Mouse (Mus musculus) cerebellum, postnatal 36 days (tissue): ENCODE results near the gene Npvf.
A peak's percentile ranks its signal among the peaks of the same experiment; 100 is the strongest.
"Not testable (repeated sequence)": the region's sequence is repeated elsewhere in the genome, so short reads cannot be mapped to it uniquely, and the experiment has no call there.

ENCODE experiments used
- DNase-seq, 2 experiments: peaks; one replicate each; pipeline ENCODE4 v3.0.0; 2021 to 2022; ENCODE audit warnings: mixed read lengths in 2 of 2

The Npvf gene

DNA sequence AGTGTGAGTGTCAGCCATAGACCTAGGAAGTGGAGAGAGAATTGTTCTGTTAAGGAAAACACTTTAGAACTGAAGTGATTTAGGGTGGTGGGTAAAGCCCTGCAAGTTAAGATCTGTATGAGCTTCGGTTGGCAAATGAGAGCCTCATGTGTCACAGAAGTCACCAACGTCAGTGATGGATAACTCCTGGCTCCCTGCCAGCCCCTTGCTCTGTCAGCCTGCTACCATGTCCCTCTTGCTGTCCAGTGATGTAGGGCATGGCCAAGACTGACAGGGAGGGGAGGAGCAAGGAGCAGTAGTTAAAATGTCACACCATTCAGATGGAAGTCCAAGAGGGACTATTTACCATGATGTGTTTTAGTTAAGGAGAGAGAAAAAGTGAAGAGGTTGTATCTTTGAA, 14.6 kb downstream of the Npvf start:
- DNase-seq, result no peak

DNA sequence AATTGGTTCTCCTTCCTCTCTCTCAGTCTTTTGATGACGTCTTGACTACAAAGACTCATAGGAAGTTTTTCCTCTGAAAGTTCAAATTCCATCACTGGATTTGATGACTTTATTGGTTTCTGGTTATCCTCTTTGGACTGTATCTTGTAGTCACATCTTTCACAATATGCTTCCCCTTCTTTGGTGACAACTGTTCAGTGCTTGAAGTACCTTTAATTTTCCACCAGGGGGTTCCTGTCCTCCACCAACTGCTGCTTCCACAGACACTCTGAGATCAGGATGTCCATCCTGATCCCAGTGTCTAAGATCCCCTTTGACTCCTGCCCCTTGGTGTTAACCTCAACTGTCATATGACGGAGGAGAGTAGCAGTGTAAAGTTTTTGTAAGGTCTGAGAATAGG, 28.1 kb downstream of the Npvf start:
- DNase-seq, result not testable (repeated sequence)

DNA sequence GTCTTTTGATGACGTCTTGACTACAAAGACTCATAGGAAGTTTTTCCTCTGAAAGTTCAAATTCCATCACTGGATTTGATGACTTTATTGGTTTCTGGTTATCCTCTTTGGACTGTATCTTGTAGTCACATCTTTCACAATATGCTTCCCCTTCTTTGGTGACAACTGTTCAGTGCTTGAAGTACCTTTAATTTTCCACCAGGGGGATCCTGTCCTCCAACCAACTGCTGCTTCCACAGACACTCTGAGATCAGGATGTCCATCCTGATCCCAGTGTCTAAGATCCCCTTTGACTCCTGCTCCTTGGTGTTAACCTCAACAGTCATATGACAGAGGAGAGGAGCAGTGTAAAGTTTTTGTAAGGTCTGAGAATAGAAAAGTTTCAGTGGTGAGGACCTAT, 36.0 kb downstream of the Npvf start:
- DNase-seq, result not testable (repeated sequence)

DNA sequence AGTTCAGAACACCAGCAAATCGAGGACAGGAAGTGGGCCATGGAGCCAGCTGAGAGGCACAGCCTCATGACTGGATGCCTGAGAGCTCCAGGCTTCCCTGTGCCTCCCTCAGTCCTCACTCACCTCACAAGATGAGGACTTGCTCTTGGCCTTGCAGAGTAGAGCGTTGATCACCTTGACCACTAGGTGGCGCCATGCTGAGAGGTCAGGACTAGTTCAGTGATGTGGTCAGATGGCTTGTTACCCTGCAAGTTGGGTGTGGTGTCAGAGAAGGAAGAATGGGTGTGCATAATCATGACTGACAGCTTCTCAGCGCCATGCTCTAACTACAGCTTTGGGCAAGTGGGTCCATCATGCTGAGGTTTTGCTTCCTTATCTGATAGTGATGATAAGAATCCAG, 52.6 kb downstream of the Npvf start:
- DNase-seq, result peak; percentile 28 to 31
